Mouse (Mus musculus) leukemia stem cell, adult 10-12 weeks (primary cell): Measurements from ENCODE around the gene Pgm3. TPM values are rescaled to one million over a fixed set of nuclear protein-coding genes. Genes with fewer than 3 reads are reported as not detected.

Experiments used
- polyA plus RNA-seq: library from polyadenylated mRNA; stranded (reverse); fragments of >175 nt; gene quantifications from 2 replicates; pipeline ENCODE4 v1.2.3, GENCODE M21; 2012; ENCODE audit warnings: low replicate concordance

Gene Pgm3
- polyA plus RNA-seq = 0.12 and 1.2 TPM in 2 replicates

GRCm38 (mm10) chr9:86571540-86572135 is at the start of gene Pgm3, which contains the start of gene Rwdd2a:
Gene Pgm3 (minus strand): TSS chr9:86571842.
Gene Rwdd2a (plus strand): TSS chr9:86571991.

Other genes with a start within 250 kb of the Pgm3 start
- 1.4 and 1.5 TPM in 2 replicates for gene Ube2cbp, start 106.9 kb downstream of the Pgm3 start, polyA plus RNA-seq
- 1.8 and 6.2 TPM in 2 replicates for gene Dop1a, start 104.7 kb downstream of the Pgm3 start, polyA plus RNA-seq
- gene Rwdd2a, start 149 bp upstream of the Pgm3 start, polyA plus RNA-seq = 0.40 and 0.43 TPM in 2 replicates
- 1.9 and 4.6 TPM in 2 replicates for gene Me1, start 124.1 kb upstream of the Pgm3 start, polyA plus RNA-seq
- not detected in 2 replicates for gene Prss35, start 171.8 kb upstream of the Pgm3 start, polyA plus RNA-seq